Mouse (Mus musculus) layer of hippocampus, postnatal 10 days (tissue): ENCODE results near the gene Tmed10. TPM values are rescaled to one million over a fixed set of nuclear protein-coding genes. Genes with fewer than 3 reads are reported as not detected.

Source experiments
- DNase-seq, 2 experiments: peaks; one replicate each; pipeline ENCODE4 v3.0.0; 2021; ENCODE audit warnings: low spot score in 2 of 2
- long read RNA-seq: library from polyadenylated mRNA; stranded (forward); transcript quantifications from one replicate; pipeline ENCODE4 v2.0.0, GENCODE M21; 2023
- total RNA-seq, 2 experiments: library from RNA; stranded (reverse); gene quantifications; 2 replicates each; pipeline ENCODE4 v1.2.3; 2021

Tmed10 gene
- 100 to 1,000 TPM; 147 to 155 TPM for total RNA-seq
- long read RNA-seq, transcript Tmed10-201 (5 exons, 1,482 nt), result major isoform, 64 of 133 reads
- long read RNA-seq, partial matches to known transcripts, result 65 of 133 reads
- long read RNA-seq, other reads (novel, unspliced or antisense), result 0 of 133 reads

DNA sequence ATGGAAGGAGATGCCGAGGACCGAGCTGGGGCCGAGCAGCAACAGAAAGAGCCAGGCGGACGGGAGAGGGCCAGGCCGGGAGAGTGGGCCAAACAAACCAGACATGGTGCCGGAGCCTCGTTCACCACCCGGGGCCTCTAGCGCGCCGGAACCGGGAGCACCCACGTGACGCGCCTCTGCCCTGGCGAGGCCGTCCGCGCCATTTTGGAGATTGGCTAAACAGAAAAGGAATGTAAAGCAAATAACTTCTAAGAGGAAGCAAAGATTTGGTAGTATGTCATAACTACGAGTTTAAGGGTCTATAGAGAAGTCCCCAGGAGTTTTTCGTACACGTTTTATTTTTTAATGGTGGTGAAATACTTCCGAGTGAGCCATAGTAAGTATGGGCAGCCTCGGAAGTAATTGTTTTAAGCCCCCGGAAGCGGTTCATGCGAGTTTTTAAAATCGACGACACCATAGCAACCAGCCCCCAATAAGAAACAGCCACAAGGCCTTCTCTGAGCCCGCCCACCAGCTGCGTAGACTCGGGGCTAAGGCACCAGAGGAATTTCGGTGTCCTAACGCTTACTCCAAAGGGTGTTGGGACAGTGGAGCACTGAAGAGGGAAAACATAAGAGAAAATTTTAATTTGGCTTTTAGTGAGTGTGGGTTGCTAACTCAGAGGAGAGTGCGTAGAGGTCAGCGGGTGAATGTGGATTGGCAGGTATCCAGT lies at the start of gene Tmed10:
Gene Tmed10, minus strand, starts transcription at position 287 of the 712 bp plus-strand sequence.
- DNase-seq, result peak; percentile 86 to 90

DNA sequence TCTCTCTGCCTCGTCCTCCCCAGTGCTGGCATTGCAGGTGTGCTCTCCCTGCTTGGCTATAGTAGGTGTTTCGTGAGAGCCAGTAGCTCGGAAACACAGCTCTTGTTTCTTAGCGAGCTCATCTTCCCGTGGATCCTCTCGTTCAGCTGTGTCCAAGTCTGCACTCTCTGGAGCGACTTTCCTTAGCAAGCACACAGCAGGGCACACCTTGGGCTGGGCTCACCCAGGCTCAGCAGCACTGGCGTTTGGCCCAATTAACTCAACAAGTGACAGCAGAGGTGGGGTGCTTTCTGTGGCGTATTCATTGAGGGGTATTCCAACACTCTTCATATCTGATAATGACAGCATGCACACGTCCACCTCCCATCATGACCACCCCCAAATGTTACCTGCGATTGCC lies 48.6 kb upstream of the Tmed10 start:
- no peak for DNase-seq

DNA sequence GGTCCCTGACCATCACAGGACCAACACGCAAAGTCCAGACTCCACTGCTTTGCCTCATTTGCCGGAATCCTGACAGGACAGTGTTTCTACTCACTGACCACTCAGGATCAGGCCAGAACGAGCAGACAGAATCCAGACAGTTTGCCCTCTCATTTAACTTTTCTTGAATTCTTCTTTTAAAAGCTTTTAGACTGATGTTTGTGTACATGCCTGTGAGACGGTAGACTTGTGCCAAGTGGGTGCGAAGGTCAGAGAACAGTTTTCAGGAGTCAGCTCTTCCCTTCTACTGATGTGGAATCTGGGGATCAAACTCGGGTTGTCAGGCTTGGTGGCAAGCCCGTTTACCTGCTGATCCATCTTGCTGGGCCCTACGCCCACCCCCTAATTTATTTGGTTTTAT lies 47.9 kb upstream of the Tmed10 start:
- no peak for DNase-seq

DNA sequence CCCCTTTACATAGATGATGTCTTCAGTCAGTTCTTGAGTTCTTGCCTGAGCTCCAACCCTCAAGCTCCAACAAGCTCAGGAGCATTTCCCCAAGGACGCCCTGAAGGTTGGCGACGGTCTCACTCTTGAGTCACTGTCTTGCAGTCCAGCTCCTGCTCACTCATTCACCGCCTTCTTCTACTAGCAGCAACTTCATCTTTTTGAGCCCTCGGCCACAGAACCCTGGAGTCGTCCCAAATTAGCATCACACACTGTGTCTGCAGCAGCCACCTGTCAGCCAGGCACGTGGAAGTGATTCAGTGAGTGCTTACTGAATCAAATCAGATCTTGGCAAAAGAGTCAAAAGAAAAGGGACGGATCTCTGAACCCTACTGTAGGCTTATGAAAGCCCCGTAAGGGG lies 46.3 kb upstream of the Tmed10 start:
- DNase-seq, result no peak

DNA sequence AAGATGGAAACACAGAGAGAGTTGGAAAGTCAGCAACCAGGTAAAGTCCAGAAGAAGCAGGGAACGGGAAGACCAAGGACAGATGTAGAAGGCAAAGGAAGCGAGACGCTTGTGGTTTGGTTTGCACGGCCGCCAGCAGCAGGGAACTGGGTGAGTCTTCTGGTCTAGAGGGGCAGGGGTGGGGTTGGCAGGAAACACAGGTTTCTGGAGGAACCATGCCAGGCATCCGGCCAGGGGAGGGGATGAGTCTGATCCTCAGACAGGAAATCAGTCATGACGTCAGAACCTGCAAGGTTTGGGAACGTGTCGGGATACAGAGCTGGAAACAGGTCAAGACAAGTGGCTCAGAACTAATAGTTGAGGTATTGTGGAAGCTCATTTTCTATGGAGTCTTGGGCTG lies 43.2 kb upstream of the Tmed10 start:
- DNase-seq, result no peak

DNA sequence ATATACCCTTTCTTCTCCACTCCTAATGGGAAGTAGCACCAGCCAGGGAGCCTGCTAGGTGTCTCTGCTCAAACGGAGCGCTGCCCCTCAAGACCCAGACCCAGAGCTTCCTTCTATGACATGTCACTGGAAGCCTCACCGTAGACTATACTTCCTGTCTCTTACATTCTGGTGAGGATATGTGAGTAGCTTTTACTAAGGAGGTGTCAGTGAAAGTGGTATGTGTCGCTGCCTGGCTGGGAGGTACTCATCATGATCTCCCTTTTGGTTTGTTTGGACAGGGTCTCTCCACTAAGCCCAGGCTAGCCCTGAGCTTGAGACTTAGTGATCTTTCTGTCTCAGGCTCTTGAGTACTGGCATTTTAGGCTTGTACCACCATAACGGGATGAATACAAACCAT lies 41.7 kb upstream of the Tmed10 start:
- no peak for DNase-seq

DNA sequence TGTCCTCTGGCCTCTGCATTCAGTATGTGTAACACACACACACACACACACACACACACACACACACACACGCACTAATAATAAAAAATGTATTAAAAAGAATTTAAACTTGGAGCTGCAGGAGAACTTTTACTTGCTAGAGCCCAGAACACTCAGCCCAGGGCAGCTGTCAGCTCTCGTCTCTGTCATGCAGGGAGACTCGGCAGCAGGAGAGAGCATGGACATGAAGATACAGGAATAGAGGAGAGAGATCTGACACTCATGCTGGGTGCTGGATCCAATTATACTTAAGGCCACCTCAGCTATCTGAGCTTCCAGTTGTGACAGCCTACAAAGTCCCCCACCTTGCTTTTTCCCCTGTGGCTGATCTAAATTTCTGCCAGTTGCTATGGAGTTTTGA lies 41.2 kb upstream of the Tmed10 start:
- DNase-seq, result no peak

DNA sequence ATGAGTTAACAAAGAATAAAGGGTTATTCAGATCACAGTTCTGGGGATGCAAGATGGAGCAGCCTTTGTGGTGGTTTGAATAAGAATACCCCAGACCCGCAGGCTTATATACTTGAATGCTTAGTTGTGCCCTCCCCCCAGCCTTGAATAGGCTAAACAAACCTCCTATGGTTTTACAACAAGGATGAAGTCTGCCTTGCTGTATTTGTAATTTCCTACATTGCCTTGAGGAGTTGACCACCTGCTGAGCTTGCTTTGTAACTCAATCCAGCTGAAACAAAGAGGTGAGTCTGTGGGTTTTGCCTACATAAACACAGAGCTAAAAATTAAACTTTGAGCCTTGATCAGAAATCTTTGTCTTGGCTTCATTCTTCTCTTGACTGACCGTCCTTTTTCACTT lies 36.5 kb upstream of the Tmed10 start:
- no peak for DNase-seq

DNA sequence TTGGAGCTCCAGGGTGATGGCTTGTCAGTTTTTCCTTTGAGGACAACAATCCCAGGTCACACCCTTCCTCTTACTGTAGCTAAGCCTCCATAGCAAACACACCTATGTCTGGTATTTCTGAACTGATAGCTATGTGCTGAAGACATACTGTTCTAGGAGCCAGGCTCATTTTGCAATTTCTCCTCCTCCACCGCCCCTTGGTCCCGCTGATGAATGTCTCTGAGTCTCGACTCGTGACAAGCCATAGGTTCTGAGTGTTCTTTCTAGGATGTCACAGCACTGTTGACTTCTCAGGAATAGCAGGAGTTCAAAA lies 23.3 kb upstream of the Tmed10 start:
- DNase-seq, result no peak

DNA sequence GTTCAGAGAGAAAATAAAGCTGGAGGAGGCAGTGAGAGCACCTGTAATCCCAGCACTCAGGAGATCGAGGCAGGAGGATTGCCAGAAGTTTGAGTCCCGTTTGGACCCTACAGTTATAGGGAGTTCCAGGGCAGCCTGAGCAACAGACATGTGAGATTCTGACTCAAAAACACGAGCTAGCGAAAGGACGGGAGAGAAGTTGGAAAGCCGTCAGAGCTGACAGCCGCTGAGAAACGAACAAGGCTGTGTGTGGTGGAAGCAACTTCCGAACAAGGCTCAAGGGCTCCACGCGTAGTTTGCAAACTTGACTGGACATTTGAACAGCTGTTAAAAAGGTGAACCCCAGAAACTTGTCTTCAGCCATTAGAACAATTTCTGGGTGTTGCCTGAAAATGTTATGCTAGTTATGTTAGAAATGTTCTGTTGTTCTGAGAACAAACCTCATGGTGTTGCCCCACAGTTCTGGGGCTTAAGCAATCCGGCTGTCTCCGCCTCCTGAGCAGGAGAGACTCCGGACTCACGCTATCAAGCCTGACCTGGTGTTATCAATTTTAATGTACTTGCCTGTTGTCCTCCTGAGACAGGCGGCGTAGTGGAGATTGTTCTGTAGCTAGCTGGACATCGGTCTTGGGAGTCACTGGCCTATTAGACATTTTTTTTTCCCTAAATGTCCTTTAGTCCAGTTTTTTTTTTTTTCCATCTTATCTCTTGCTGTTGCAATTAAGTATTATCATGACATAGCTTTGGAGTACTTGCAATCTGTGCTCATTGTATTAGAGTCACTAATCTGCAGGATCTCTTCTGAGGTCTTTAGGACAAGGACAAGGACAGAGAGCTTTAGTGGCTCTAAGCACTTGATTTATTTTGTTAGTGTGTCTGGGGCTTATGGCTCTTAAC lies 22.7 kb upstream of the Tmed10 start:
- no peak for DNase-seq

DNA sequence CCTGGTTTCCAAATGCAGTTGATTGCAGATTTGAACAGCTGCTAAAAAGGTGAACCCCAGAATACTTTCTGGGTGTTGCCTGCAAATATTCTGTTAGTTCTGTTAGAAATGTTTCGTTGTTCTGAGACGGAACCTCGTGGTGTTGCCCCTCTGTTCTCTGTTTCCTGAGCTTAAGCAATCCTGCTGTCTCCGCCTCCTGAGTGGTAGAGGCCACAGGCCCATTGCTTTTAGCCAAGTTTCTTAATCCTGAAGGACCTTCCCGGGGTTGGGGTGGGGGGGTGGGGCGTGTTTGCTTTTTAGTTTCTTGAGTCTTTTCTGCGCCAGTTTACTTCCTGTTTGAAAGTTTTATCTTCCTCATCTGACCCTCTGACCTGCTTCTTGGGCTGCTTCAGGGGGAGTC lies 19.3 kb upstream of the Tmed10 start:
- no peak for DNase-seq

DNA sequence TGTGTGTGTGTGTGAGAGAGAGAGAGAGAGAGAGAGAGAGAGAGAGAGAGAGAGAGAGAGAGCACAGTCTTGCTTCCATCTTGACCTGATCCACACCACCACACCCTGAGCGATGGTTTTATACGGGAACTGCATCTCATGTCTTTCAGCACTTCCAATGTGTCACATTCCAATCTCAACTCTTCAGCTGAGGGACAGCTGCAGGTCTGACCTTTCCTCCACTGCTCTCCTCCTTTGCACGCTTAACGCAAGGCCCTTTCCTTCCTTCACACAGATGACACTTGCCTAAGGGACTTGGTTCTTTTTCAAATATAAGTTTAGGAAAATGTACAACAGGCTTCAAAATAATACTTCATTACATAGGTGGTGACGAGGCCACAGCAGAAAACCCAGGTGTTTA lies 18.9 kb upstream of the Tmed10 start:
- DNase-seq, result no peak

DNA sequence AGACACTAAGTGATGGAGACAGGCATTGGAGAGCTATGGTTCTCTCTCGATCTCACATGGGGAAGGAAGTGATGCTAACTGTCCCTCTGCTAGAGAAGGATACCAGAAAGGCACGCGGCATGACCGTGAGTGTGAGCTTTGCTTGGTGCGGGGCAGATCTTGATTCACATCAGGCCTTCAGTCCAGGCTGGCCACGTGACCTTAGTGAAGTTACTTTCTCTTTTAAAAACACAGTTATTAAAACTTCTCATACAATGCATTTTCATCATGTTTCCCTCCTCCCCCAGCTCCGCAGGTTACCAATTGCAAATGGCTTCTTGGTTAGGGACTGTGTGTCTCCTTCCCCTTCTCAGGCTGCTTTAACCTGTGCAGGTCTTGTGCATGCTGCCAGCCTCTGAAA lies 16.5 kb upstream of the Tmed10 start:
- DNase-seq, result no peak

DNA sequence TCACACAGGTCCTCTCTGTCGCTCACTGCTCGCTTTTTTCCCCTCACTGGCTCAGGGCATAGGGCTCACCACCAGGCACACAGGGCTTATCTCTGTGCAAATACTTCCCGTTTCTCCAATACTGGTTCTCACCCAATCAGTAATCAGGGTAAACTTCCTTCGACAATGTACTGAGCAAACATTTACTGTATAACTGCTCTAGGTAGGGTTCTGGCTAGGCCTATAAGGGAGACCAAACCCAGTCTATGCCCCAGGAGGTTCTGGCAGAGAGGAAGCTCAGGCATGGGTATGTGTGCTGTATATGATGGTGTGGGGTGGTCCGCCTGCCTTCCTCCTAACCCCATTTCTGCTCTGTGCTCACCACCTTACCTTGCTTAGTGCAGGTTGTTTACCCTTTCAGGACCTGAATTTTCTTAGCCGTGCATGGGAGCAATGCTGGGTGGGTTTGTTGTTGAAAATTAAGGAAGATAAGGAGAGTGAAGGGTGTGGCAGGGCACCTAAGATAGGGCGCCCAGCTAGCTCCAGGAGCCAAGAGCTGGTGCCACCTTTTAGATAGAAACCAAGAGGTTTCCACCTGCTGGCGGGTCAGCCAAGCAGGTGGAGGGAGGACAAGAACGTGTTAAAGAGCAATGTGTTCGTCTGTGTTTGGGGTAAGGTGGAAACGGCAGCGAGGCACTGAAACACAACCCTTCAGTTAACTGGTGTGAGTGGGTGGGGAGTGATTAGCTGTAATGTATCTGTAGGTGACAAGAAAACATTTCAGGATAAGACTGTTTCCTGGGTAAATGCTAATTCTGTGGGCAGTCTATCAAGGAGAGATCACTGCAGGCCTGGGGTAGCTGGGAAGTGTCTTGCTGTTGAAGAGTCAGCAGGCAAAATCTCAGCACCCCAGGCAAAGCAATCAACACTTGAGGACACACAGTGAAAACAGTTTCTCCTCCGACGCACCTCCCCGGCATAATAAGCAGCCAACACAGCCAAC lies 14.8 kb upstream of the Tmed10 start:
- no peak for DNase-seq

DNA sequence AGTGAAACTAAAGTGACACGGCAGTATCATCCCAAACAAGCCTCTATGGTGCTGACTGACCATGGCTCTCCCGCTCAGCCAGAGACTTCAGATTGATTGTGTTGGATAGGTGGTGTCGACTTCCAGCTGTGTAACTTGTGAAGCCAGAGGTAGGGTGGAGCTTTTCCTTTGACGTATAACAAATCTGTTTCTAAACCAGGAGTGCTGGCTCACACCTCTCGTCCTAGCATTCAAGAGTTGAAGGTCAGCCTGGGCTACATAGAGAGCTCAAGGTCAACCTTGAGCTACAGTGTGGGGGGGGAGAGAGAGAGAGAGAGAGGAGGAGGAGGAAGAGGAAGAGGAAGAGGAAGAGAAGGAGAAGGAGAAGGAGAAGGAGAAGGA lies 11.3 kb upstream of the Tmed10 start:
- no peak for DNase-seq

DNA sequence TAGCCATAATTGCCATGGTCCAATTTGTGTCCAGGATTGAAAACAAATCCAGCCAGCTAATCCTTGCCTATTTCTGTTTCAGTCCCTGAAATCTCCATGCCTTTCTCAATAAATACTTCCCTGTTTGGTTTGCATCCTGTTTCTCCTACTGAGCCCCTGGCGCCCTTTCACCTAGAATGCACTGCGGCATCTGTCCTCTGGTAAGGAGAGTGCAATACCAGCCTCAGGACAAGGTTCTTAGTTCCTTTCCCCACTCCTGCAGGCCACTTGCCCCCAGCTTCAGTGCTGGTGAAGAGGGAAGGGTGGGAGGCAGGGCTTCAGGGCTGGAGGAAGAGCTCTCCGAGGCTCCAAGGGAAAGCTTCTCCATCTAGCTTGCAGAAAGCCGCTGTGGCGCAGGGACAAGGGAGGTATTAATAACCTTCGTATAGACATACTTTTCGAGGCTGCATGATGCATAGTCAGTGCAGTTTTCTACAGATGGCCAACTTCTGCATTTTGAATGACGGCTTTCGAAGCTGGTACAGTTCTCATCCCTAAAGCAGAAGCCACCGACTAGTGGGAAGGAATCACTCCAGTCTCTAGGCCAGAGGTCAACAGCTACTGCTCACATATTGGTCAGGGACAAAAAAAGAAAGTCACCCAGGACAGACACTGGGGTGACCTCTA lies 10.8 kb upstream of the Tmed10 start:
- DNase-seq, result no peak

DNA sequence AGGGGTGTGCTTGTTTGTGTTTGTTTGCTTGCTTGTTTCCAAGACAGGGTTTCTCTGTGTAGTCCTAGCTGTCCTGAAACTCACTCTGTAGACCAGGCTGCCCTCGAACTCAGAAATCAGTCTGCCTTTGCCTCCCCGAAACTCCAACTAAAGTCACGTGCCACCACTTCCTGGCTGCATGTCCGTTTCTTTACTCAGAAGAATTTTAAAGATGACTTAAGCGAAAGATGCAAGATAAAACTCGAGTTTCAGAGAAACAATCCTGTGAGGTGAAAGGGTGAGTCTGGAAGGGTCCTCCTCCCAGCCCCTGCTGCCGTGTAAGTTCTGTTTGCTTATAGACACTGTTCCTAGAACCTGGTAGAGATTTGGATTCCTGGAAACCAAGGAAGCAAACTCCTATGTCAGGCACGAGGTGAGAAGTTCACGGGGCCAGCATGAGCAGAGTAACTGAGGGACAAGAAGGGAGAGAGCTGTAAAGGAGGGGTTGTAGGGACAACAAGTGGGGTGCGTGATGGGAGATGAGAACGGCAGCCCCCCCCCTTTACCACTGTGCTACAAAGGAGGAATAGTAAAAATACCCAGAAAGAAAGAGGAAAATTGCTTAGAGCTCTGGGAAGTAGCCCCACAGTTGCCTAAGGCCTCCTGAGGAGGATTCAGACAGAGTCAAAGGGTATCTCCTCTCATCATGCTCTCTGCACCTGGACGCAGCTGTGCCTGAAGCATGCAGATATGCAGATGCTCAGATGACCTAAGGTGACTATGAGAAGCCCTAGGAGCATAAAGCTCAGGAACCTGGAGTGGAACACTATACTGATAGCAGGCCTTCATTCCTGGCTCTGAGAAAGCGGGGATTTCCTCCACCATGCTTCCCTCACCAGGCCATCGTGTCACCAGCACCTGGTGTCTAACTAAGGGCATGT lies 8.4 kb upstream of the Tmed10 start:
- DNase-seq, result no peak

DNA sequence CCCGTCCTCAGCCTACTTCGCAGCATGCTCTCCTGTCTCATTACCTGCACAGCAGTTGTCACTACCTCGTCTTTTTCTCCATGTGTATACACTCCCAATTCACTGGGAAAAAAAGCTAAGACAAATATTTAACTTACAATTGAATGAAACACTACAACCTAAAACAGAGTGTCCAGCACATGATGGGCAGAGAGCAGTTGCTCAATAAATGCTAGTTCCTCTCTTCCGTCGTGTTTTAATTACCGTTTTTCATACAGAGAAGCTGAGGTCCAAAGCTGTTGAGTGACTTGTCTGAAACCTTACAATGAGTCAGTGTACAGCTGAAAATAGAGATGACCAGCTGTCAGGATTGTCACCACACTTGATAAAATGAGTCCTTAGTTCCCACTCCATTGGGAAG lies 6.9 kb upstream of the Tmed10 start:
- DNase-seq, result no peak

DNA sequence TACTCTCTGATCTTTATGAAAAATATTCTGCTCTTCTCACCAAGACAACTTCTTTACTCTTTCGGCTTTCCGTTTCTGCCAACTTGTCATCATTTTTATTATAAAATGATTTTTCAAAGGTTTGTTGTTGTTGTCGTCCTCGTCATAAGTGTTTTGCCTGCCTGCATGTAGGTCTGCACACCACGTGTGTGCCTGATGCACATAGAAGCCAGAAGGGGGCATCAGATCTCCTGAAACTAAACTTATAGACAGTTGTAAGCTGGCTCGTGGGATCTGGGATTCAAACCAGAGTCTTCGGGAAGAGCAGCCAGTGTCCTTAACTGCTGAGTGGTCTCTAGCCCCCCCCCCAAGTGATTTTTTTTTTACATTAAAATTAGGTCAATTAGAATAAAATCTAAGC lies 6.3 kb upstream of the Tmed10 start:
- no peak for DNase-seq

DNA sequence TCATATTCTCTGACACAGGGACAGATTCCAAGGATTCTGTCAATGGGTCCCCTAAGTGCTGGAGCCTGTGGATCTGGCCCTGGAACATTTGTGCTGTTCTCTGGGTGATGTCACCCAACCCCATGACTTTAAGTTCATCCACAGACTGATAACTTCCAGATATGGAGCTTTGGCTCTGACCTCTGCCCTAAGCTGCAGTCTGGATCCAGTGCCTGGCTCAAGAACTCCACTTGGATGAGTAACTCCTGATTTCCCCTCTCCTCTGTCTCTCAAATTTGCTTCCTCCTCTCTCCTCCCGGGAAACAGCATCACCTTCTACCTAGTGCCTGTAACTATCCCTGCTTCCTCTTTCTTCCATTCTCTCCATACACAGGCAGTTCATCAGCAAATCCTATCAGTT lies 5.7 kb upstream of the Tmed10 start:
- DNase-seq, result no peak
